Mouse (Mus musculus): ENCODE measurements at regions not wholly inside any gene's neighbourhood (a gene's known extent, or its start where the extent isn't known, plus 50 kb on each side); places are given as distances from the start of the nearest gene placed in this dataset.

DNA sequence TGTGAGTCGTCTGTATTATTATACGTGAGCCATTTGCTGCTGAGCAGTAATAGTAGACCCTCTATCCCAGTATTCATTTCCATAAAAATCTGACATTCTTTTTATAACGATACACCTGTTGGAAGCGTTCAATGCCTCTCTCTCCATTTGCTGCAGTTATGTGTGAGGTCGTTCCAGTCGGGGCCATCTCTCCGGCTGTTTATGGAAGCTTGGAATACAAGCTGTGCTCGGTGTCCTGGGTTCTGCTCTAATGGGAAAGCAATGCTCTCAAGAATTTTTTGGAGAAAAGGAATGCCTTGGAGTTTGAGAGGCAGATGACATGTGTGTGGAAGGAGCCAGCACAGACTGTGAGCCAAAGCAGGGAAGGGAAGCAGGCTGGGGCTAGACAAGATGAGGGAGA lies 414.1 kb downstream of the Lmo4 start:
- TF ChIP-seq CTCF (IDR thresholded peaks at IDR 0.05; ENCODE audit: borderline replicate concordance, control insufficient read depth, extremely low read depth, insufficient read depth, low read length, poor library complexity), result no peak
- no peak for TF ChIP-seq POLR2A (IDR thresholded peaks at IDR 0.05; ENCODE audit: control insufficient read depth, extremely low read depth, insufficient read depth, low read length, poor library complexity)

All from thymus, adult 2 months (tissue).